ENCODE assay signal across 16 mouse cellular contexts in the genomic region with DNA sequence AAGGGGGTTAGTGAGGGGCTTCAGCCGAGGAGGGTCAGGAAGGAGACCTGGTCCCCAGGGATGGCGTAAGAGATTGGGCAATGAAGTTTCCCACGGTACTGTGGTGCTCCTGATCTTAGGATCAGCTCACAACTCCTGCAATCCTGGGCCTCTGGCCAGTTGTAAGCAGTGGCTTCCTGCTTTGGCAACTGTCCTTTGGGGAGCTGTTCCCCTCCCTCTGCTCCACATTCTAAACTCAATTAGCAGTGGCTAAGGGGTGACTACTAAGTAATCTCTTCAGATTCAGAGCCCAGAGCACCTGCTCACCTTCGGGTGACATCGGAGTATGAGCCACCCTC. TPM values are rescaled to one million over a fixed set of nuclear protein-coding genes. Genes with fewer than 3 reads are reported as not detected.
"Had no signal": no experiment of that assay in that cellular context is flagged by ENCODE, and none has a peak within 500 bp of the region (broad histone marks: within the 10 kb centered on the region; RNA-seq: fewer than 3 reads in every experiment).

No protein-coding gene starts in this region.

- H3K9ac ChIP-seq: liver, embryonic 12.5 days; lung, embryonic 15.5 days; midbrain, embryonic 15.5 days; neural tube, embryonic 12.5 days had no signal

- H3K4me2 ChIP-seq: liver, embryonic 12.5 days; lung, embryonic 15.5 days; midbrain, embryonic 11.5 days; midbrain, embryonic 15.5 days; neural tube, embryonic 12.5 days had no signal

- H3K4me1 ChIP-seq: limb, embryonic 10.5 days; lung, embryonic 15.5 days; midbrain, embryonic 15.5 days; neural tube, embryonic 12.5 days had no signal

- DNase-seq: kidney, adult 18-20 months; kidney, postnatal 10 days; kidney, postnatal 4 days; right cerebral cortex, adult 18-20 months; right cerebral cortex, postnatal 25 days had no signal

- ATAC-seq: liver, embryonic 12.5 days; midbrain, embryonic 15.5 days had no signal

- H3K9me3 ChIP-seq: limb, embryonic 10.5 days; liver, embryonic 12.5 days; lung, embryonic 15.5 days; megakaryocyte, embryonic 14.5 days; midbrain, embryonic 15.5 days; neural tube, embryonic 12.5 days had no signal

- H3K4me3 ChIP-seq: left cerebral cortex, adult 2 months; limb, embryonic 10.5 days; liver, embryonic 12.5 days; lung, embryonic 15.5 days; megakaryocyte, embryonic 14.5 days; midbrain, embryonic 15.5 days; neural tube, embryonic 12.5 days had no signal

- H3K27me3 ChIP-seq: liver, embryonic 12.5 days; lung, embryonic 15.5 days; megakaryocyte, embryonic 14.5 days; midbrain, embryonic 15.5 days; neural tube, embryonic 12.5 days had no signal

- H3K27ac ChIP-seq: left cerebral cortex, adult 2 months; limb, embryonic 10.5 days; liver, embryonic 12.5 days; lung, embryonic 15.5 days; macrophage; midbrain, embryonic 15.5 days; neural tube, embryonic 12.5 days had no signal

RNA-seq across cellular contexts. Expression of a gene that starts 17.5 kb away (rescaled TPM):
- total RNA-seq: neutrophil, adult 5-6 weeks had no signal

RNA-seq across cellular contexts. Expression of a gene that starts 27.1 kb away (rescaled TPM):
- polyA plus RNA-seq: macrophage had no signal

RNA-seq across cellular contexts. Expression of a gene that starts 50.5 kb away (rescaled TPM):
- total RNA-seq: monocyte, adult 5-6 weeks; neutrophil, adult 5-6 weeks had no signal
- polyA plus RNA-seq: macrophage had no signal

RNA-seq across cellular contexts. Expression of a gene that starts 52.2 kb away (rescaled TPM):
- total RNA-seq: monocyte, adult 5-6 weeks; neutrophil, adult 5-6 weeks had no signal
- polyA plus RNA-seq: macrophage had no signal
